Mouse (Mus musculus) ovary, postnatal 10 days (tissue): ENCODE results near the gene Runx3.

ENCODE experiments used
- DNase-seq: peaks from one replicate; pipeline ENCODE4 v3.0.0; 2022; ENCODE audit warnings: low spot score

The Runx3 gene

GRCm38 (mm10) chr4:135114301-135114700, 6.2 kb upstream of the Runx3 start:
- DNase-seq, result no peak

- no peak for DNase-seq
Observed at GRCm38 (mm10) chr4:135115426-135116170, 4.9 kb upstream of the Runx3 start.

- DNase-seq, result no peak
Observed at GRCm38 (mm10) chr4:135116391-135116790, 4.1 kb upstream of the Runx3 start.

- DNase-seq, result no peak
Observed at GRCm38 (mm10) chr4:135117846-135118245, 2.6 kb upstream of the Runx3 start.

- no peak for DNase-seq
Observed at GRCm38 (mm10) chr4:135118855-135119474, 1.5 kb upstream of the Runx3 start.

- no peak for DNase-seq
Observed at GRCm38 (mm10) chr4:135123721-135124120, 3.3 kb downstream of the Runx3 start.

- no peak for DNase-seq
Observed at GRCm38 (mm10) chr4:135124732-135125131, 4.3 kb downstream of the Runx3 start.

- no peak for DNase-seq
Observed at GRCm38 (mm10) chr4:135125152-135125551, 4.7 kb downstream of the Runx3 start.

- DNase-seq, result no peak
Observed at GRCm38 (mm10) chr4:135126385-135126784, 5.9 kb downstream of the Runx3 start.

GRCm38 (mm10) chr4:135128841-135129520, 8.5 kb downstream of the Runx3 start:
- DNase-seq, result no peak

- DNase-seq, result no peak
Observed at GRCm38 (mm10) chr4:135130156-135130555, 9.7 kb downstream of the Runx3 start.

GRCm38 (mm10) chr4:135131145-135131544, 10.7 kb downstream of the Runx3 start:
- no peak for DNase-seq

GRCm38 (mm10) chr4:135132797-135133196, 12.3 kb downstream of the Runx3 start:
- DNase-seq, result no peak

- no peak for DNase-seq
Observed at GRCm38 (mm10) chr4:135133711-135134110, 13.3 kb downstream of the Runx3 start.

GRCm38 (mm10) chr4:135135331-135135730, 14.9 kb downstream of the Runx3 start:
- no peak for DNase-seq

GRCm38 (mm10) chr4:135136202-135136601, 15.8 kb downstream of the Runx3 start:
- DNase-seq, result no peak

- DNase-seq, result no peak
Observed at GRCm38 (mm10) chr4:135136612-135137011, 16.2 kb downstream of the Runx3 start.

GRCm38 (mm10) chr4:135140647-135141515, 20.4 kb downstream of the Runx3 start:
- DNase-seq, result no peak

- DNase-seq, result no peak
Observed at GRCm38 (mm10) chr4:135141720-135142119, 21.3 kb downstream of the Runx3 start.

- no peak for DNase-seq
Observed at GRCm38 (mm10) chr4:135146734-135147133, 26.3 kb downstream of the Runx3 start.

- DNase-seq, result no peak
Observed at GRCm38 (mm10) chr4:135148660-135149059, 28.2 kb downstream of the Runx3 start.
